ENCODE assay signal across 22 mouse cellular contexts in the genomic region with DNA sequence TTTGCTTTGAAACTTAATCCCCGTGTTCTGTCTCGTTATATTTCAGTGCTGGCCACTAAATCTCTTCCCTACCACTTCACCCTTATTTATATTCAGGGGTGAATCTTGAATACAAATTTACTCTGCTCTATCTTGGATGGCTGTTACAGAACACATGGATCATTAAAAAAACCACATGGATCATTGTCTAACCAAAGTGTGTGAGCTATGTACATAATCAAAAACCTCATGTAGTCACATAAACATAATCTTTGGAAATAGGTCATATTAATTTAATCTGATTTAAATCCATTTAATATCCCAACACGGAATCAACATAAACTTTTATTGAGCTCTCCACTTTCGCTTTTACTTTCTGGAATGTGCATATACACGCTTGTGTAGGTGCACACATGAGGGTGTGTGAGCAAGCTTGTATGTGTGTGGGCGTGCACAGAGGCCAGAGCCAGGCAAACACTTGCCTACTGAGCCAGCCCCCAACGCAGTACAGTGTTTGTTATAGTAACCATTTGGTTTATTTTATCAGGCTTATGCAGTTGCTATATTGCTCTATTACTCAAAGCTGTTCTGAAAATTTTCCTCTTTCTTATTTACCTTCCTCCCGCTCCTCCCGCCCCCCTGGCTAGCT. TPM values are rescaled to one million over a fixed set of nuclear protein-coding genes. Genes with fewer than 3 reads are reported as not detected.
DNase-seq lines count a peak whose midpoint lies in the region; ATAC-seq and TF ChIP-seq lines count a peak whose summit lies in the region.
"Had no signal": no experiment of that assay in that cellular context is flagged by ENCODE, and none has a peak within 500 bp of the region (broad histone marks: within the 10 kb centered on the region; RNA-seq: fewer than 3 reads in every experiment).

No protein-coding gene starts in this region.

- TF ChIP-seq CTCF in midbrain, postnatal 0 days (IDR thresholded peaks at IDR 0.05), result no peak

- no peak overlapping the region for H3K4me3 ChIP-seq in forebrain, embryonic 13.5 days
- H3K4me3 ChIP-seq in forebrain, embryonic 10.5 days, result no peak overlapping the region
- no peak overlapping the region for H3K4me3 ChIP-seq in midbrain, embryonic 12.5 days
- H3K4me3 ChIP-seq in midbrain, postnatal 0 days (ENCODE audit: low read depth, low read length), result no peak overlapping the region
- H3K4me3 ChIP-seq in intestine, embryonic 15.5 days (replicated peaks), result no peak overlapping the region
- H3K4me3 ChIP-seq: heart, embryonic 15.5 days; kidney, embryonic 15.5 days; left cerebral cortex, adult 2 months had no signal

- H3K9ac ChIP-seq in forebrain, embryonic 13.5 days, result no peak overlapping the region
- no peak overlapping the region for H3K9ac ChIP-seq in midbrain, embryonic 12.5 days (replicated peaks)
- no peak overlapping the region for H3K9ac ChIP-seq in midbrain, postnatal 0 days (replicated peaks; ENCODE audit: low read length, poor library complexity, severe bottlenecking)
- H3K9ac ChIP-seq in intestine, embryonic 15.5 days, result no peak overlapping the region
- H3K9ac ChIP-seq: heart, embryonic 15.5 days; hindbrain, embryonic 14.5 days; kidney, embryonic 15.5 days had no signal

- no peaks in the 10 kb centered on the region for H3K36me3 ChIP-seq in forebrain, embryonic 13.5 days (ENCODE audit: poor library complexity, severe bottlenecking)
- H3K36me3 ChIP-seq in forebrain, embryonic 10.5 days (replicated peaks), result no peaks in the 10 kb centered on the region
- no peaks in the 10 kb centered on the region for H3K36me3 ChIP-seq in midbrain, embryonic 12.5 days
- no peaks in the 10 kb centered on the region for H3K36me3 ChIP-seq in midbrain, postnatal 0 days (ENCODE audit: insufficient read depth, low read length)
- no peaks in the 10 kb centered on the region for H3K36me3 ChIP-seq in intestine, embryonic 15.5 days
- H3K36me3 ChIP-seq: heart, embryonic 15.5 days; kidney, embryonic 15.5 days had no signal

- H3K27me3 ChIP-seq in forebrain, embryonic 13.5 days, result no peaks in the 10 kb centered on the region
- H3K27me3 ChIP-seq in forebrain, embryonic 10.5 days (ENCODE audit: poor library complexity, severe bottlenecking), result no peaks in the 10 kb centered on the region
- no peaks in the 10 kb centered on the region for H3K27me3 ChIP-seq in midbrain, embryonic 12.5 days
- no peaks in the 10 kb centered on the region for H3K27me3 ChIP-seq in midbrain, postnatal 0 days (ENCODE audit: insufficient read depth, low read length)
- H3K27me3 ChIP-seq in intestine, embryonic 15.5 days (replicated peaks), result no peaks in the 10 kb centered on the region
- H3K27me3 ChIP-seq: heart, embryonic 15.5 days; kidney, embryonic 15.5 days had no signal

- no peak for ATAC-seq in forebrain, embryonic 13.5 days
- ATAC-seq in midbrain, embryonic 12.5 days (ENCODE audit: low FRiP score, low read depth), result peak; percentile 53; the same call in 1 of the 2 replicates
- no peak for ATAC-seq in midbrain, postnatal 0 days (ENCODE audit: low FRiP score)
- ATAC-seq in intestine, embryonic 15.5 days, result peak; percentile 52; the same call in 1 of the 2 replicates
- ATAC-seq: CD4-positive, CD25-positive, alpha-beta regulatory T cell, adult 4 months had no signal

- H3K4me2 ChIP-seq in forebrain, embryonic 13.5 days, result no peak overlapping the region
- no peak overlapping the region for H3K4me2 ChIP-seq in midbrain, embryonic 12.5 days (replicated peaks)
- H3K4me2 ChIP-seq in midbrain, postnatal 0 days (ENCODE audit: low read depth, low read length, poor library complexity, severe bottlenecking), result no peak overlapping the region
- H3K4me2 ChIP-seq in intestine, embryonic 15.5 days (replicated peaks), result no peak overlapping the region
- H3K4me2 ChIP-seq: heart, embryonic 15.5 days; hindbrain, embryonic 14.5 days; kidney, embryonic 15.5 days had no signal

- WGBS in forebrain, embryonic 13.5 days, result 78% methylated on average over 9 of the region's 9 CpGs
- 91% methylated on average over 9 of the region's 9 CpGs for WGBS in forebrain, embryonic 10.5 days
- WGBS in midbrain, embryonic 12.5 days, result 79% methylated on average over 9 of the region's 9 CpGs
- 78% methylated on average over 9 of the region's 9 CpGs for WGBS in midbrain, postnatal 0 days
- WGBS in intestine, embryonic 15.5 days, result 49% methylated on average over 9 of the region's 9 CpGs

- H3K27ac ChIP-seq in forebrain, embryonic 13.5 days, result 0 out of 2 replicates have a peak overlapping the region, but pooled peaks have one; percentile 19
- no peak overlapping the region for H3K27ac ChIP-seq in forebrain, embryonic 10.5 days
- no peak overlapping the region for H3K27ac ChIP-seq in midbrain, embryonic 12.5 days (replicated peaks)
- no peak overlapping the region for H3K27ac ChIP-seq in midbrain, postnatal 0 days (ENCODE audit: low read depth, low read length)
- no peak overlapping the region for H3K27ac ChIP-seq in intestine, embryonic 15.5 days
- H3K27ac ChIP-seq: heart, embryonic 15.5 days; hindbrain, embryonic 14.5 days; kidney, embryonic 15.5 days; left cerebral cortex, adult 2 months; macrophage had no signal

- no peaks in the 10 kb centered on the region for H3K9me3 ChIP-seq in forebrain, embryonic 13.5 days (replicated peaks)
- no peaks in the 10 kb centered on the region for H3K9me3 ChIP-seq in forebrain, embryonic 10.5 days
- H3K9me3 ChIP-seq in midbrain, embryonic 12.5 days, result no peaks in the 10 kb centered on the region
- H3K9me3 ChIP-seq in midbrain, postnatal 0 days (ENCODE audit: low read length), result no peaks in the 10 kb centered on the region
- H3K9me3 ChIP-seq in intestine, embryonic 15.5 days, result no peaks in the 10 kb centered on the region
- H3K9me3 ChIP-seq: heart, embryonic 15.5 days; kidney, embryonic 15.5 days had no signal

- no peaks in the 10 kb centered on the region for H3K4me1 ChIP-seq in forebrain, embryonic 13.5 days
- H3K4me1 ChIP-seq in forebrain, embryonic 10.5 days, result no peaks in the 10 kb centered on the region
- H3K4me1 ChIP-seq in midbrain, embryonic 12.5 days, result peaks cover 6% of the 10 kb centered on the region; the same call in 1 of the 2 replicates
- no peaks in the 10 kb centered on the region for H3K4me1 ChIP-seq in midbrain, postnatal 0 days (ENCODE audit: insufficient read depth, low read length)
- peaks cover 8% of the 10 kb centered on the region for H3K4me1 ChIP-seq in intestine, embryonic 15.5 days (replicated peaks)

- no peak for DNase-seq in forebrain, embryonic 10.5 days (ENCODE audit: extremely low spot score, low spot score)
- DNase-seq in midbrain, postnatal 0 days (ENCODE audit: low spot score), result no peak
- DNase-seq in spleen, postnatal 14 days (ENCODE audit: low spot score in 2 of 2), result no peak
- DNase-seq in frontal cortex, postnatal 14 days (ENCODE audit: low spot score in 2 of 2), result no peak
- DNase-seq: adrenal gland, postnatal 25 days; cerebellum, adult 11 months; cerebellum, adult 9-11 months; gastrocnemius, postnatal 36 days; heart, postnatal 36 days; kidney, adult 11 months; kidney, postnatal 4 days; right cerebral cortex, postnatal 14 days; thymus, adult 18-20 months had no signal

RNA-seq across cellular contexts. Expression of a gene that starts 52.2 kb away (rescaled TPM):
- 20.7 and 22.5 TPM in 2 replicates for polyA plus RNA-seq in forebrain, embryonic 13.5 days (2015; fragmentation: Nextera tagmentation; extraction: Ambion mirVana)
- polyA plus RNA-seq in forebrain, embryonic 10.5 days (2016; fragmentation: Nextera tagmentation; extraction: Ambion mirVana), result 10.8 and 12.0 TPM in 2 replicates
- 20.4 and 24.4 TPM in 2 replicates for polyA plus RNA-seq in midbrain, embryonic 12.5 days (2016; fragmentation: Nextera tagmentation; extraction: Ambion mirVana)
- 32.9 and 44.0 TPM in 2 replicates for total RNA-seq in midbrain, postnatal 0 days (2014; rRNA removed)
- polyA plus RNA-seq in midbrain, postnatal 0 days (2015; fragmentation: Nextera tagmentation; extraction: Ambion mirVana), result 9.4 and 10.3 TPM in 2 replicates
- 17.4 and 19.7 TPM in 2 replicates for polyA plus RNA-seq in intestine, embryonic 15.5 days (2015; fragmentation: Nextera tagmentation; extraction: Ambion mirVana)

Comparison
In these comparisons a context has a peak if more than half of its experiments do, and no peak if none do; other contexts are left out.
1. ATAC-seq: peak in midbrain, embryonic 12.5 days (single experiment) and intestine, embryonic 15.5 days (single experiment); none in forebrain, embryonic 13.5 days (single experiment) and midbrain, postnatal 0 days (single experiment).